Mouse (Mus musculus): ENCODE data around the gene A630076J17Rik.
A peak's percentile ranks its signal among the peaks of the same experiment; 100 is the strongest.

Gene A630076J17Rik

DNA sequence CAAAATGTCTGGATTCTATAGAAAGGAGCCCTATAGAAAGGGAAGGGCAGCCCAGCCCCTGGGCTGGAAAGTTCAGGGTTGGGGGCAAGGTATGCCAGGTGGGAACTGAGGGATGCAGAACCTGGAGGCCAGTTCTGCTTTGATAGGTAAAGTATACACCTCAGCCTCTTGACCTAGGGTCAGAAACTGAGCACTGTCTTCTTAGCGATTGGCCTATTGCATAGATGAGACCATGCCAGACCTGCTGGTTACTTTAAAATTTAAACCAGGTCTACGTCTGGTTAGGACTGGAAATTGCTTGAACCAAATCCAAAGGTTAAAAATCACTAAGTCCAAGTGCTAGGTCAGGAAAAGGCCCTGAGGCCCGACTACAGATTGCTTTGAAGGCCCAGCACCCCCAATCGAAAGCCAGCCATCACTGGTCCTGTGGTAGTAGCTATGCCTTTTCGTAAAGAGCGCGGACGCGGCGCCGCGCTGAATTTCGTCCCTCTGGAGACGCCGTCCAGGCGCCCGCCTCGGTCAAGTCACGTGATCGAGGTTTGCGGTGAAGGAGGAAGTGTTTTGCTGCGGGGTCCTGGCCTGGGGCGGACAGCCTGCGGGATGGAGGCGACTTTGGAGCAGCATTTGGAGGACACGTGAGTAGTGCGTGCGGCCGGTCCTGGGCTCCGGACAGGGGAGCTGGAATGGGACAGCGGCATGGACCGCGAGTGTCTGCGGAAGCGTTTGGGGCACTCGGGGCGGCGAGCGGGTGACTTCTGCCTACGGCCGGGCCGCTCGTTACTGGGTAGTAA, 48.3 kb downstream of the A630076J17Rik start, which contains the start of gene Lamtor5:
Gene Lamtor5, plus strand, starts transcription at position 380 of the 791 bp plus-strand sequence.
- DNase-seq, result peak; percentile 92 to 93
